Mouse (Mus musculus): Measurements from ENCODE around the gene Aldh8a1. TPM values are rescaled to one million over a fixed set of nuclear protein-coding genes. Genes with fewer than 3 reads are reported as not detected.

Aldh8a1 gene
- polyA plus RNA-seq, 1 experiment from 2014 or later = not detected

DNA sequence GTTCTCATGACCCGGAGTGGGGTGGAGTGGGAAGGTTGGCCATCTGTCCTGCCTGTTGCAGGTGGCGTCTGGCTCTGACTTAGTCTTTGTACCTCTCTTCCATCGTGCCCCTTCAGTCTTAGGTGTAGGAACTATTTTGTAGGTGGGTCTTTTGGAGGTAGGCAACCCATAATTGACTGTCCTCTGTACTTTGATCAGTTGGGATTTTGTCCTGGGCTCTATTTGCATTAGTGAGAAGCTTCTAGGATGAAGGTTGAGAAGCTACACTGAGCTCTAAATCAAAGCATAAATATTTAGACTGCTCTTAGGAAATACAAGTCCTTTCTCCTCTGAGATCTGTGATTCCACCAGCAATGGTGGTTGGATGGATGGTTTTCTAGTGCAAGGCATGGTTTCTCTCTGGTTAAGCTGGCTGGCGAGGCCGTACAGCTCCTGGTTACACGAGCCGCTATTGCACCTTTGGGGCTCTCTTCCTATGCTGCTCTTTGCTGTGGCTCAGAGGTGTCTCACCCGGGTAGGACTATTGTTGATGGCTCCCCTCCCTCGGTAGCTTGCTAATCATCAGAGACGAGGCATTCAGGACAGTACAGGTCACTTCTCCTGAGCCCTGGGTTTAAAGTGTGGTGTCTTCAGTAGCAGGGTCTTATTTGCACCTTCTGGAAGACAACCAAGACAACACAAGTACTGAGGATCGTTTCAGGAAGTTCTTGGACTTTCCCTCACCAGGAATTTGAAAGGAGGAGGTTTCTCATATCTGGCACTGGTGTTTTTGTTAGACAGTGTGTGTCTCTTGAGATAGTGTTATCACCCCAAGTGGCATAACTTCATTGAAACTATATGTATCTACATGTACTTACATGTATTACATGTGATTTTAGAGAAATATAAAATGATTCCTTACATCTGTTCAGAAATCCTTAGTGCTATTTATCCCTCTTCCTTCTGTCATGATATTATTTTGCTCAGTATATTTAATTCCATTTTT is 26.3 kb upstream of the Aldh8a1 start:
- H3K9me3 ChIP-seq = no peaks in the 10 kb centered on the region

DNA sequence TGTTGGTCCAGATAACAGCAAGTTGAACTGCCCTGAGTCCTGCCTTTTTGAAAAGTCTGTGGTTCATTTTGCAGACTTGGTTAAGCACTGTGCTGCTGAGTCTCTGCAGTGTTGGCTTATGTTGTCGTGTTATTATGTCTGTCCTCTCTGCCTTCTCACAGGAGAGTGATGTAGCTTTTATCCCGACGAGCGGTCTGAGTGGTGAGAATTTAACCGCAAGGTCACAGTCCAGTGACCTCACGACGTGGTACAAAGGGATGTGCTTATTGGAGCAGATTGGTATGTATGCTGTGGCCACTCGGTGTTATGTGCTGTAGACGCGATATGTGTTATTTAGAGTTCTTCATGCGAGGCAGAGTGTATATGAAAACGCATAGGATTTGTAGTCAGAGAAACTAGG is 25.3 kb upstream of the Aldh8a1 start:
- ATAC-seq (ENCODE audit: insufficient number of reproducible peaks, insufficient read depth, low FRiP score, low TSS enrichment, low read depth) = no peak
- Histone ChIP-seq H3K9ac (no peak overlapping the region), H3K4me2 (no peak overlapping the region), H3K36me3 (peaks cover 76% of the 10 kb centered on the region), H3K4me3 (no peak overlapping the region), H3K4me1 (no peaks in the 10 kb centered on the region), H3K9me3 (no peaks in the 10 kb centered on the region), H3K27ac (no peak overlapping the region), H3K27me3 (no peaks in the 10 kb centered on the region)
- 86% methylated on average over 12 of the region's 12 CpGs for WGBS

More for the DNA sequence above, 26.3 kb upstream of the Aldh8a1 start:
- Histone ChIP-seq H3K4me3 (no peak overlapping the region), H3K27ac (no peak overlapping the region), H3K4me1 (no peaks in the 10 kb centered on the region), H3K9ac (no peak overlapping the region), H3K27me3 (no peaks in the 10 kb centered on the region), H3K4me2 (no peak overlapping the region), H3K36me3 (peaks cover 67% of the 10 kb centered on the region)
- 93% methylated on average over 11 of the region's 11 CpGs for WGBS
- ATAC-seq (ENCODE audit: insufficient number of reproducible peaks, insufficient read depth, low FRiP score, low TSS enrichment, low read depth) = no peak

DNA sequence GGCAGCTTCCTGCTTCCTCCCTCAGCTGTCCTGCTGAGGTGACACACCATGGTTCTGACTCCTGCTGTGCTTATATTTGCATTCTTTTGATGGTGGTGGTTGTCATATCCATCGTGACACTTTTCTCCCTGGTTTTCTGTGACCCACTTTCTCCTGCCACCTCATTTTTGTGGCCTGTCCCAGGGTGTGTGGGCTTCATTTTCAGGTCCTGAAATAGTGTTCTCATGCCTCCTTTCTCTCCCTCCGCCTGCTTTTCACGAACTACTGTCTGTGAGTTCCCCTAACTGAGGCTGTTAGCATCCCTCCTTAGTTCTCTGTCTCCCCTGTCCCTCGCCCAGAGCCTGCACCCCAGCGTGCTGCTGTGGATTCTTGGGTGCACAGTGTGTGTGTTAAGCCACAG is 23.2 kb upstream of the Aldh8a1 start:
- peaks cover 72% of the 10 kb centered on the region for H3K36me3 ChIP-seq

DNA sequence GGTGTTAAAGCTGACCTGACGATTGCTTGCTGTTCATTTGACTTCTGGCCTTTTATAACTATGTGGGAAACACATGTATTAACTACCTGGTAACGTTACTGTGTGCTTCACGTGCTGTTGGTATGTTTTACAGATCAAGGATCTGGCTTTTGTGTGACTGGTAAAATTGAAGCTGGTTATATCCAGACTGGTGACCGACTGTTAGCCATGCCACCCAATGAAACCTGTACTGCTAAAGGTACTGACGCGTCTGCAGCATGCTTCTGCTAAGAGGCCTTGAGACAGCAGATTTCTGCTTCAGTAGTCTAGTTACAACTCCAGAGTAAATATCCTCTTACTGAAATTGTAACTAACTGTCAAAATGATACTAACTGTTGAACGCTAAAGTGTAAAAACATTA is 22.6 kb upstream of the Aldh8a1 start:
- Histone ChIP-seq H3K36me3 (peaks cover 74% of the 10 kb centered on the region), H3K9me3 (no peaks in the 10 kb centered on the region), H3K4me3 (no peak overlapping the region), H3K27ac (no peak overlapping the region), H3K27me3 (no peaks in the 10 kb centered on the region), H3K9ac (no peak overlapping the region), H3K4me2 (no peak overlapping the region), H3K4me1 (no peaks in the 10 kb centered on the region)
- 92% methylated on average over 7 of the region's 7 CpGs for WGBS
- no peak for ATAC-seq (ENCODE audit: insufficient number of reproducible peaks, insufficient read depth, low FRiP score, low TSS enrichment, low read depth)

More for the DNA sequence above, 23.2 kb upstream of the Aldh8a1 start:
- Histone ChIP-seq H3K4me1 (no peaks in the 10 kb centered on the region), H3K27me3 (no peaks in the 10 kb centered on the region), H3K4me3 (no peak overlapping the region), H3K27ac (no peak overlapping the region), H3K9me3 (no peaks in the 10 kb centered on the region), H3K4me2 (no peak overlapping the region), H3K9ac (no peak overlapping the region)
- 84% methylated on average over 5 of the region's 5 CpGs for WGBS
- no peak for ATAC-seq (ENCODE audit: insufficient number of reproducible peaks, insufficient read depth, low FRiP score, low TSS enrichment, low read depth)

DNA sequence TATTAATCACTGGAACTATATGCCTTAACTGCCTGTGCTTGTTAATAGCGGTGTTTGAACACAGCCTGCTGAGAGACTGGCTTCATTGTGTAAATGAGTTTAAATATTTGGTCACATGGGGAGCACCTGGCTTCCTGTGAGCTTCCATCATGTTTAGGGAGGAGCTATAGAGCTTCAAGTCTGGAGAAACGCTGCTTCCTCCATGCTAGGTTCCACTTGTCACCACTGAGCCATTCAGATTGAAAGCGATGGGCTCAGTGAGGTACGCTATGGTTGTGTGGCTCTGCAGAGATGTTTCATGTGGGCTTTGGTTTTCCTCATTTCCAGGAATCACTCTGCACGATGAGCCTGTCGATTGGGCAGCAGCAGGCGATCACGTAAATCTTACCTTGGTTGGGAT is 19.1 kb upstream of the Aldh8a1 start:
- no peak for ATAC-seq (ENCODE audit: insufficient number of reproducible peaks, insufficient read depth, low FRiP score, low TSS enrichment, low read depth)
- peaks cover 73% of the 10 kb centered on the region for H3K36me3 ChIP-seq

DNA sequence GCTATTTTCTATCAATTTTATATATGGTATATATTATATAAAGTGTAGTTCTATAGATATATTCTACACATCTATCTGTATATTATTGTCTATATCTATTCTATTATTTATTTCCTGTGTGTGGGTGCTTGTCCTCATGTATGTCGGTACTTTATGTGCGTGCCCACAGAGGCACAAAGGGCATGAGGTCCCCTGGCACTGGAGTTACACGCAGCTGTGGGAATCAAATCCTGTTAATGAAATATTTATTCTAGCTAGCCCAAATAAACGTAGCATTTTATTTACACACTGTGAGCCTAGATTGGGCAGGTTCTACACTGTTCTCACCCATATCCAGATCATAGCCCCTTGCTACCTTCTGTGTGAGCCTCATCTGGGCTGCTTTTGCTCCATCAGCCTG is 18.0 kb upstream of the Aldh8a1 start:
- H3K4me3 ChIP-seq = no peak overlapping the region
- H3K27ac ChIP-seq = no peak overlapping the region
- WGBS = 93% methylated on average over 4 of the region's 4 CpGs
- ATAC-seq (ENCODE audit: insufficient number of reproducible peaks, insufficient read depth, low FRiP score, low TSS enrichment, low read depth) = no peak
- no peaks in the 10 kb centered on the region for H3K9me3 ChIP-seq
- H3K9ac ChIP-seq = no peak overlapping the region
- H3K27me3 ChIP-seq = no peaks in the 10 kb centered on the region
- H3K4me1 ChIP-seq = no peaks in the 10 kb centered on the region
- no peak overlapping the region for H3K4me2 ChIP-seq
- H3K36me3 ChIP-seq = peaks cover 63% of the 10 kb centered on the region

More for the DNA sequence above, 19.1 kb upstream of the Aldh8a1 start:
- Histone ChIP-seq H3K4me2 (no peak overlapping the region), H3K27ac (no peak overlapping the region), H3K27me3 (no peaks in the 10 kb centered on the region), H3K4me1 (no peaks in the 10 kb centered on the region), H3K9me3 (no peaks in the 10 kb centered on the region), H3K9ac (no peak overlapping the region), H3K4me3 (no peak overlapping the region)
- 94% methylated on average over 8 of the region's 8 CpGs for WGBS

DNA sequence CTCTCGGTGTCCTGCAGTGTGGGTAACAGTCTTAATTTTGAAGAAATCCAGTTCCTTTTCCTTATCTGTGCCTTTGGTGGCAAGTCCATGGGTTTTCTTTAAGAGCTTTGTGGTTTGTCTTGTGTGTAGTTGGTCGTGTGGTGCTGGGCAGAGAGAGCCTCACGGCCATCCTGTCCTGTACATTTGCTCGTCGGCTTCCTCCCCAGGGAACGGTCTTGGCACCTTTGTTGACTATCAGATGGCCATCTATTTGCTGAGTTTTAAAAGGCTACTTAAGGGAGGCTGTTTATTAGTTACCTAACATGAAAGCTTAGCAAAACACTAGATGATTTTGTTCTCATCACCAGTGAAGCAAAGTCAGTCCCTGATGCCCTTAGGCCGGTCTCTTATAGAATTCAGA is 15.2 kb upstream of the Aldh8a1 start:
- Histone ChIP-seq H3K27ac (no peak overlapping the region), H3K4me1 (no peaks in the 10 kb centered on the region), H3K9ac (no peak overlapping the region), H3K4me2 (no peak overlapping the region), H3K36me3 (peaks cover 58% of the 10 kb centered on the region), H3K27me3 (no peaks in the 10 kb centered on the region), H3K9me3 (no peaks in the 10 kb centered on the region), H3K4me3 (no peak overlapping the region)
- WGBS = 77% methylated on average over 7 of the region's 7 CpGs
- no peak for ATAC-seq (ENCODE audit: insufficient number of reproducible peaks, insufficient read depth, low FRiP score, low TSS enrichment, low read depth)

DNA sequence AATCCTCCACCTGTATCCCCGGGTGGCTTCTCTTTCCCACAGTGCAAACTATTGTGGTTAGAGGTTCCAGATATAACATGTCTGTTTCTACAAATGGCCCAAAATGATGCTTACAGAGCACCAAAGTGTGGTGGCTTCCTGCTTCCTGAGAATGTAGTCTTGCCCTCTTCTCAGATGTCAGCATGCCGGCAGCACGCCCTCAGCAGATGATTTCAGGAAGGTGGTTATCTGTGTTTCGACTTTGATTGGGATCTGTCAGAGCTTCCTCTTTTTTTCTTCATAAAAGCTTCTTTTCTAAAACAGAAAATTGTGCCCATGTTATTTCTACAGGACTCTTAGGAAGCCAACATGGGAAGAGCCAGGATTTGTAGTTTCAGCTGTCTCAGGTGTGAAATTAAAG is 13.8 kb upstream of the Aldh8a1 start:
- Histone ChIP-seq H3K4me1 (no peaks in the 10 kb centered on the region), H3K36me3 (peaks cover 60% of the 10 kb centered on the region), H3K27me3 (no peaks in the 10 kb centered on the region), H3K9me3 (no peaks in the 10 kb centered on the region), H3K9ac (no peak overlapping the region), H3K4me2 (no peak overlapping the region), H3K27ac (no peak overlapping the region), H3K4me3 (no peak overlapping the region)
- no peak for ATAC-seq (ENCODE audit: insufficient number of reproducible peaks, insufficient read depth, low FRiP score, low TSS enrichment, low read depth)
- WGBS = 87% methylated on average over 4 of the region's 4 CpGs

DNA sequence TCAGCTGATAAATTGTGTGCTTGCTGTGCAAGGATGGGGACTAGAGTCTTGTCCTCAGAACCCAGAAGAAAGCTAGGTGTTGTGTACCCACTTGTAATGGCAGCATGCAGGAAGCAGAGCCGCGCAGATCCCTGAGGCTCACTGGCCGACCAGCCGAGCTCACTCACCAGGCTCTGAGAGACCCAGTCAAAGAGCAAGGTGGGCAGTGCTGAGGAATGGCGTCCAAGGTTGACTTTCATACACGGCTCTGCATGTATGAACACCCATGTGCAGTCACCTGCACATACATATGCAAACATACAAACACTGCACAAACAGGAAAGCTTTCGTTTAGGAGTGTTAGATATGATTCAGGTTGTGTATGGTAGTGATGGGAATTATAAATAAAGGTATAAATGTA is 12.1 kb upstream of the Aldh8a1 start:
- no peak overlapping the region for H3K27ac ChIP-seq
- H3K4me2 ChIP-seq = no peak overlapping the region
- H3K4me3 ChIP-seq = no peak overlapping the region
- H3K27me3 ChIP-seq = no peaks in the 10 kb centered on the region
- 94% methylated on average over 7 of the region's 7 CpGs for WGBS
- H3K9ac ChIP-seq = no peak overlapping the region
- no peaks in the 10 kb centered on the region for H3K9me3 ChIP-seq
- peaks cover 70% of the 10 kb centered on the region for H3K36me3 ChIP-seq
- no peak for ATAC-seq (ENCODE audit: insufficient number of reproducible peaks, insufficient read depth, low FRiP score, low TSS enrichment, low read depth)
- H3K4me1 ChIP-seq = no peaks in the 10 kb centered on the region

DNA sequence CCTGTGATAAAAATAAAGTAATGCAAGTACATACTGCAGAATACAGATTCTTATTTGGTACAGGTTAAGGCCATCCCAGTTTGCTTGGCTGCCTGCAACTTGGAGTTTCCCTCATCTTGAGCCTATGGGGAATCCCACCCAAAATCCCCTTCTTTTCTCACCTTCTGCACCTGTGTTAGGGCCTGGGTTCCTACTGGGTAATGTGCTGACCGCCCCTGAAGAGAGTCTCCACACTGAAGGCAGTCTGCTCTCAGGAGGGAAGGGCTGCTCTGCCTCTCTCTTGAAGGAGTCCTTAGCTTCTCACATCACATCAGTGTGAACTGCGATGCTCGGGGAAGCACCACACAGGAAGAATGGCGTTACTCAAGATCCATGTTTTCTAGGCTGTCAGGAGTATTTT is 11.2 kb upstream of the Aldh8a1 start:
- 84% methylated on average over 4 of the region's 4 CpGs for WGBS
- H3K9me3 ChIP-seq = no peaks in the 10 kb centered on the region
- no peak overlapping the region for H3K4me2 ChIP-seq
- no peak overlapping the region for H3K9ac ChIP-seq
- H3K27ac ChIP-seq = no peak overlapping the region
- H3K36me3 ChIP-seq = peaks cover 65% of the 10 kb centered on the region
- no peaks in the 10 kb centered on the region for H3K4me1 ChIP-seq
- no peak for ATAC-seq (ENCODE audit: insufficient number of reproducible peaks, insufficient read depth, low FRiP score, low TSS enrichment, low read depth)
- no peak overlapping the region for H3K4me3 ChIP-seq
- no peaks in the 10 kb centered on the region for H3K27me3 ChIP-seq

DNA sequence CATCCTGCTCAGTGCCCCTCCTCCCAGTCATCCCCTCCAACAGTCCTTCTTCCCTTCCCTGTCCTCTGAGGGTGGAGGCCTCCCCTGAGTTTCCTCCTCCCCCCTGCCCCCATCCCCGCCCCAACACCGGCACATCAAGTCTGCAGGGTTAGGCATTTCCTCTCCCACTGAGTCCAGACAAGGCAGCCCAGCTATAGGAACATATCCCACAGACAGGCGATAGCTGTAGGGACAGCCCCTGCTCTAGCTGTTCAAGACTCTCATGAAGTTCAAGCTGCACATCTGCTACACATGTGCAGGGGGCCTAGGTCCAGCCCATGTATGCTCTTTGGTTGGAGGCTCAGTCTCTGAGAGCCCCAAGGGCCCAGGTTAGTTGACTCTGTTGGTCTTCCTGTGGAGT is 10.6 kb upstream of the Aldh8a1 start:
- Histone ChIP-seq H3K4me3 (no peak overlapping the region), H3K27me3 (no peaks in the 10 kb centered on the region), H3K4me2 (no peak overlapping the region), H3K9ac (no peak overlapping the region), H3K9me3 (no peaks in the 10 kb centered on the region), H3K27ac (no peak overlapping the region), H3K4me1 (no peaks in the 10 kb centered on the region), H3K36me3 (peaks cover 61% of the 10 kb centered on the region)
- 65% methylated on average over 3 of the region's 3 CpGs for WGBS
- ATAC-seq (ENCODE audit: insufficient number of reproducible peaks, insufficient read depth, low FRiP score, low TSS enrichment, low read depth) = no peak

DNA sequence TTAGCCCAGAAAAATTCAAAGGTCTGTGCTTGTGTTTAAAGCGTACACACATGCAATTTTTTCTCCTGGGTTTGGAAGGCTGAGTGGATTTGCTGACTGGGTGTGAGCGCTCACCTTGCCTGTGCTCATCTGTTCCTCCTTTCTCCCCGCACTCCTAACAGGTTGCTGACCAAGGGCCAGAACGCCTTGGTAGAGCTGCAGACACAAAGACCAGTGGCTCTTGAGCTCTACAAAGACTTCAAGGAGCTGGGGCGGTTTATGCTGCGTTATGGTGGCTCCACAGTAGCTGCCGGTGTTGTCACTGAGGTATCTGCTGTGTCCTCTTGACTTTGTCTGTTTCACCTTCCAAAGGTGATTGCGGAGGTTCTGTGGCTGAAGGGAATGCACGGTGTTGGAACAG is 9.6 kb upstream of the Aldh8a1 start:
- Histone ChIP-seq H3K9me3 (no peaks in the 10 kb centered on the region), H3K27ac (no peak overlapping the region), H3K4me3 (no peak overlapping the region), H3K4me2 (no peak overlapping the region), H3K36me3 (peaks cover 52% of the 10 kb centered on the region), H3K9ac (no peak overlapping the region), H3K4me1 (no peaks in the 10 kb centered on the region), H3K27me3 (no peaks in the 10 kb centered on the region)
- 92% methylated on average over 9 of the region's 9 CpGs for WGBS
- no peak for ATAC-seq (ENCODE audit: insufficient number of reproducible peaks, insufficient read depth, low FRiP score, low TSS enrichment, low read depth)

All from embryonic facial prominence, embryonic 13.5 days (tissue).